Mouse (Mus musculus) hindbrain, embryonic 11.5 days (tissue): Measurements from ENCODE around the gene Gm13277. TPM values are rescaled to one million over a fixed set of nuclear protein-coding genes. Genes with fewer than 3 reads are reported as not detected.

ENCODE experiments used
- polyA plus RNA-seq: library from polyadenylated mRNA; unstranded; fragments of >200 nt; fragmentation: Nextera tagmentation; extraction: Ambion mirVana; gene quantifications from 2 replicates; pipeline ENCODE4 v1.2.1, GENCODE M21; 2014

The Gm13277 gene
- polyA plus RNA-seq, 1 experiment from 2014 or later: not detected

Other genes starting within 250 kb of the Gm13277 start
- gene Ifna15, start 230.4 kb upstream of the Gm13277 start, polyA plus RNA-seq: not detected in 2 replicates
- gene Ifna14, start 216.8 kb upstream of the Gm13277 start, polyA plus RNA-seq: not detected in 2 replicates
- gene Ifna9, start 196.2 kb upstream of the Gm13277 start, polyA plus RNA-seq: not detected in 2 replicates
- not detected in 2 replicates for gene Ifna12, start 185.3 kb upstream of the Gm13277 start, polyA plus RNA-seq
- not detected in 2 replicates for gene C87499, start 154.2 kb upstream of the Gm13277 start, polyA plus RNA-seq
- gene Ifna13, start 144.2 kb upstream of the Gm13277 start, polyA plus RNA-seq: not detected in 2 replicates
- not detected in 2 replicates for gene Ifna16, start 111.7 kb upstream of the Gm13277 start, polyA plus RNA-seq
- gene Ifna2, start 104.7 kb upstream of the Gm13277 start, polyA plus RNA-seq: not detected in 2 replicates
- gene Ifnab, start 97.3 kb upstream of the Gm13277 start, polyA plus RNA-seq: not detected in 2 replicates
- gene Gm26566, start 66.8 kb upstream of the Gm13277 start, polyA plus RNA-seq: 0.77 and 1.2 TPM in 2 replicates
- 136 and 150 TPM in 2 replicates for gene Klhl9, start 66.2 kb upstream of the Gm13277 start, polyA plus RNA-seq
- not detected in 2 replicates for gene Gm13271, start 33.8 kb upstream of the Gm13277 start, polyA plus RNA-seq
- 0.20 and 0.32 TPM in 2 replicates for gene Gm13283, start 28.5 kb upstream of the Gm13277 start, polyA plus RNA-seq
- not detected in 2 replicates for gene Gm13290, start 14.8 kb upstream of the Gm13277 start, polyA plus RNA-seq
- gene Gm13289, start 11.7 kb upstream of the Gm13277 start, polyA plus RNA-seq: not detected in 2 replicates
- gene Gm13272, start 8.8 kb upstream of the Gm13277 start, polyA plus RNA-seq: not detected in 2 replicates
- not detected in 2 replicates for gene Ifnz, start 6.5 kb upstream of the Gm13277 start, polyA plus RNA-seq
- not detected in 2 replicates for gene Gm13276, start 2.9 kb upstream of the Gm13277 start, polyA plus RNA-seq
- gene Gm13278, start 2.9 kb downstream of the Gm13277 start, polyA plus RNA-seq: not detected in 2 replicates
- gene Gm13275, start 5.9 kb downstream of the Gm13277 start, polyA plus RNA-seq: not detected in 2 replicates
- not detected in 2 replicates for gene Gm13279, start 8.8 kb downstream of the Gm13277 start, polyA plus RNA-seq
- gene Gm13285, start 11.0 kb downstream of the Gm13277 start, polyA plus RNA-seq: 0.40 and 0.82 TPM in 2 replicates
- gene Gm13287, start 14.6 kb downstream of the Gm13277 start, polyA plus RNA-seq: not detected in 2 replicates
- not detected in 2 replicates for gene Gm13288, start 16.9 kb downstream of the Gm13277 start, polyA plus RNA-seq
- gene Ifna7, start 27.6 kb downstream of the Gm13277 start, polyA plus RNA-seq: not detected in 2 replicates
- gene Ifna11, start 31.3 kb downstream of the Gm13277 start, polyA plus RNA-seq: not detected in 2 replicates
- not detected in 2 replicates for gene Ifna6, start 38.8 kb downstream of the Gm13277 start, polyA plus RNA-seq
- gene Ifna5, start 46.9 kb downstream of the Gm13277 start, polyA plus RNA-seq: not detected in 2 replicates
- not detected in 2 replicates for gene Ifna4, start 53.2 kb downstream of the Gm13277 start, polyA plus RNA-seq
- not detected in 2 replicates for gene Ifna1, start 61.5 kb downstream of the Gm13277 start, polyA plus RNA-seq
- gene Ifne, start 91.6 kb downstream of the Gm13277 start, polyA plus RNA-seq: not detected in 2 replicates